Mouse (Mus musculus): Measurements from ENCODE around the gene 4933434E20Rik.

The 4933434E20Rik gene

GRCm38 (mm10) chr3:90051441-90052350, at the start of gene 4933434E20Rik:
TSS of gene 4933434E20Rik (plus strand) at chr3:90051636.
- DNase-seq (ENCODE audit: low spot score): peak; percentile 32

GRCm38 (mm10) chr3:90004091-90004796, 47.2 kb upstream of the 4933434E20Rik start:
- DNase-seq (ENCODE audit: low spot score): no peak

GRCm38 (mm10) chr3:90010291-90010690, 41.1 kb upstream of the 4933434E20Rik start:
- no peak for DNase-seq (ENCODE audit: low spot score)

- no peak for DNase-seq (ENCODE audit: low spot score)
These were observed 34.8 kb upstream of the 4933434E20Rik start for GRCm38 (mm10) chr3:90016626-90017025.

- DNase-seq (ENCODE audit: low spot score): no peak
These were observed 16.8 kb upstream of the 4933434E20Rik start for GRCm38 (mm10) chr3:90034653-90035052.

- no peak for DNase-seq (ENCODE audit: low spot score)
These were observed 15.2 kb upstream of the 4933434E20Rik start for GRCm38 (mm10) chr3:90036263-90036662.

- DNase-seq (ENCODE audit: low spot score): no peak
These were observed 1.7 kb upstream of the 4933434E20Rik start for GRCm38 (mm10) chr3:90049691-90050090.

GRCm38 (mm10) chr3:90052351-90053241, 1.2 kb downstream of the 4933434E20Rik start, which contains the start of gene Ubap2l:
TSS of gene Ubap2l (minus strand) at chr3:90052628.
- DNase-seq (ENCODE audit: low spot score): peak; percentile 94

GRCm38 (mm10) chr3:90061549-90061948, 10.1 kb downstream of the 4933434E20Rik start:
- DNase-seq (ENCODE audit: low spot score): no peak

- no peak for DNase-seq (ENCODE audit: low spot score)
These were observed 11.1 kb downstream of the 4933434E20Rik start for GRCm38 (mm10) chr3:90062539-90062938.

- DNase-seq (ENCODE audit: low spot score): no peak
These were observed 12.9 kb downstream of the 4933434E20Rik start for GRCm38 (mm10) chr3:90064383-90064782.

- DNase-seq (ENCODE audit: low spot score): no peak
These were observed 14.1 kb downstream of the 4933434E20Rik start for GRCm38 (mm10) chr3:90065553-90065952.

- DNase-seq (ENCODE audit: low spot score): no peak
These were observed 16.4 kb downstream of the 4933434E20Rik start for GRCm38 (mm10) chr3:90067851-90068250.

GRCm38 (mm10) chr3:90069688-90070087, 18.3 kb downstream of the 4933434E20Rik start:
- DNase-seq (ENCODE audit: low spot score): peak; percentile 40

GRCm38 (mm10) chr3:90072294-90072693, 20.9 kb downstream of the 4933434E20Rik start, which contains the start of gene Tpm3:
TSS of gene Tpm3 (plus strand) at chr3:90072649.
- no peak for DNase-seq (ENCODE audit: low spot score)

GRCm38 (mm10) chr3:90076921-90077716, 25.7 kb downstream of the 4933434E20Rik start:
- peak; percentile 59 for DNase-seq (ENCODE audit: low spot score)

GRCm38 (mm10) chr3:90078224-90078623, 26.8 kb downstream of the 4933434E20Rik start:
- no peak for DNase-seq (ENCODE audit: low spot score)

GRCm38 (mm10) chr3:90079133-90079762, 27.8 kb downstream of the 4933434E20Rik start:
- DNase-seq (ENCODE audit: low spot score): peak; percentile 96

GRCm38 (mm10) chr3:90079763-90080497, 28.5 kb downstream of the 4933434E20Rik start:
- DNase-seq (ENCODE audit: low spot score): peak; percentile 62

GRCm38 (mm10) chr3:90080498-90080863, 29.0 kb downstream of the 4933434E20Rik start:
- no peak for DNase-seq (ENCODE audit: low spot score)

Measured in ovary, adult 18-20 months (tissue).